Mouse (Mus musculus) spleen, adult 2 months (tissue): ENCODE results near the gene Cdkl1.

Experiments used
- CTCF ChIP-seq: fragments of 200-500 bp; IDR thresholded peaks from 2 replicates; pipeline ENCODE4 v1.5.1; 2011; ENCODE audit warnings: mild to moderate bottlenecking, inconsistent platforms; ENCODE audit not compliant: insufficient read depth, insufficient read length, insufficient replicate concordance; ENCODE audit errors: extremely low read depth
- POLR2A ChIP-seq: fragments of 200-500 bp; IDR thresholded peaks from 2 replicates; pipeline ENCODE4 v1.6.1; 2011; ENCODE audit warnings: low read depth, low read length, inconsistent platforms

- TF ChIP-seq POLR2A, result no peak
- TF ChIP-seq CTCF, result no peak
Measured at GRCm38 (mm10) chr12:69761603-69762002, 29.5 kb downstream of the Cdkl1 start.
